In genomic region chr3:97305907-97306306, GRCm38 (mm10) we compare ENCODE assay signal across 15 mouse cellular contexts.
"Had no signal": no experiment of that assay in that cellular context is flagged by ENCODE, and none has a peak within 500 bp of the region (broad histone marks: within the 10 kb centered on the region; RNA-seq: fewer than 3 reads in every experiment).

No protein-coding gene starts in this region.

- H3K9me3 ChIP-seq: limb, embryonic 10.5 days; liver, embryonic 15.5 days had no signal

- H3K36me3 ChIP-seq: limb, embryonic 10.5 days; limb, embryonic 13.5 days; liver, embryonic 15.5 days had no signal

- DNase-seq: kidney, adult 18-20 months; kidney, adult 9 months; kidney, postnatal 14 days; kidney, postnatal 4 days; liver; lung, adult 2 months; lung, postnatal 14 days; midbrain, embryonic 14.5 days; thymus, postnatal 36 days had no signal

- H3K27ac ChIP-seq: limb, embryonic 10.5 days; limb, embryonic 13.5 days; liver, embryonic 15.5 days had no signal

- ATAC-seq: inflammation-experienced regulatory T-cells, adult 6 months; intestine, embryonic 16.5 days had no signal

- H3K4me1 ChIP-seq: liver, embryonic 15.5 days had no signal

- H3K4me2 ChIP-seq: limb, embryonic 13.5 days; liver, embryonic 15.5 days; midbrain, embryonic 11.5 days had no signal

- H3K9ac ChIP-seq: limb, embryonic 13.5 days; liver, embryonic 15.5 days had no signal

- H3K4me3 ChIP-seq: limb, embryonic 10.5 days; limb, embryonic 13.5 days; liver, embryonic 15.5 days had no signal
